Mouse (Mus musculus): ENCODE measurements at regions not wholly inside any gene's neighbourhood (a gene's known extent, or its start where the extent isn't known, plus 50 kb on each side); places are given as distances from the start of the nearest gene placed in this dataset.

GRCm38 (mm10) chr7:40671068-40671467 lies 227.1 kb upstream of the Vstm2b start:
- DNase-seq = no peak

GRCm38 (mm10) chr7:40672348-40672747 lies 225.8 kb upstream of the Vstm2b start:
- DNase-seq = no peak

GRCm38 (mm10) chr7:40674397-40674796 lies 223.7 kb upstream of the Vstm2b start:
- DNase-seq = peak; percentile 7

- DNase-seq = peak; percentile 33
These were observed 220.5 kb upstream of the Vstm2b start for GRCm38 (mm10) chr7:40677601-40678000.

- no peak for DNase-seq
These were observed 217.6 kb upstream of the Vstm2b start for GRCm38 (mm10) chr7:40680567-40680966.

- no peak for DNase-seq
These were observed 217.1 kb upstream of the Vstm2b start for GRCm38 (mm10) chr7:40680993-40681392.

- no peak for DNase-seq
These were observed 215.0 kb upstream of the Vstm2b start for GRCm38 (mm10) chr7:40683176-40683575.

- no peak for DNase-seq
These were observed 214.5 kb upstream of the Vstm2b start for GRCm38 (mm10) chr7:40683641-40684040.

GRCm38 (mm10) chr7:40687005-40687404 lies 211.1 kb upstream of the Vstm2b start:
- no peak for DNase-seq

- DNase-seq = no peak
These were observed 209.6 kb upstream of the Vstm2b start for GRCm38 (mm10) chr7:40688546-40688945.

GRCm38 (mm10) chr7:40693755-40694154 lies 204.4 kb upstream of the Vstm2b start:
- no peak for DNase-seq

GRCm38 (mm10) chr7:40697551-40697950 lies 200.6 kb upstream of the Vstm2b start:
- no peak for DNase-seq

GRCm38 (mm10) chr7:40698309-40698708 lies 199.8 kb upstream of the Vstm2b start:
- no peak for DNase-seq

GRCm38 (mm10) chr7:40699633-40700032 lies 198.5 kb upstream of the Vstm2b start:
- DNase-seq = no peak

- DNase-seq = no peak
These were observed 197.5 kb upstream of the Vstm2b start for GRCm38 (mm10) chr7:40700656-40701055.

- peak; percentile 14 for DNase-seq
These were observed 195.7 kb upstream of the Vstm2b start for GRCm38 (mm10) chr7:40702191-40703045.

- DNase-seq = no peak
These were observed 189.9 kb upstream of the Vstm2b start for GRCm38 (mm10) chr7:40708231-40708630.

- peak; percentile 5 for DNase-seq
These were observed 180.1 kb upstream of the Vstm2b start for GRCm38 (mm10) chr7:40717991-40718390.

- no peak for DNase-seq
These were observed 161.1 kb upstream of the Vstm2b start for GRCm38 (mm10) chr7:40736971-40737468.

GRCm38 (mm10) chr7:40737496-40737895 lies 160.6 kb upstream of the Vstm2b start:
- DNase-seq = no peak

- no peak for DNase-seq
These were observed 160.0 kb upstream of the Vstm2b start for GRCm38 (mm10) chr7:40738174-40738573.

GRCm38 (mm10) chr7:40742553-40743151 lies 155.5 kb upstream of the Vstm2b start:
- DNase-seq = no peak

GRCm38 (mm10) chr7:40751779-40752178 lies 146.3 kb upstream of the Vstm2b start:
- no peak for DNase-seq

GRCm38 (mm10) chr7:40752195-40752594 lies 145.9 kb upstream of the Vstm2b start:
- no peak for DNase-seq
